Mouse (Mus musculus) limb, embryonic 12.5 days (tissue): ENCODE data around the gene Zdhhc25. TPM values are rescaled to one million over a fixed set of nuclear protein-coding genes. Genes with fewer than 3 reads are reported as not detected.

Experiments used
- ATAC-seq: fragments of 200-750 bp; cut with Nextera tagmentation; 2 replicates; pipeline ENCODE4 v1.8.0; 2017; ENCODE audit warnings: low read depth, moderate TSS enrichment; ENCODE audit not compliant: insufficient number of reproducible peaks, insufficient read depth, low FRiP score, low TSS enrichment
- H3K27ac ChIP-seq: fragments of 300-500 bp; sonication (generic); 2 replicates; pipeline ENCODE4 v1.5.1; 2016; ENCODE audit warnings: mild to moderate bottlenecking, moderate library complexity
- H3K27me3 ChIP-seq: fragments of 300-500 bp; sonication (generic); 2 replicates; pipeline ENCODE4 v1.6.1; 2016; ENCODE audit warnings: mild to moderate bottlenecking, moderate library complexity
- H3K36me3 ChIP-seq: fragments of 300-500 bp; sonication (generic); 2 replicates; pipeline ENCODE4 v1.6.1; 2016; ENCODE audit warnings: mild to moderate bottlenecking, moderate library complexity
- H3K4me1 ChIP-seq: fragments of 300-500 bp; sonication (generic); replicated peaks from 2 replicates; pipeline ENCODE4 v1.6.1; 2016
- H3K4me2 ChIP-seq: fragments of 300-500 bp; sonication (generic); 2 replicates; pipeline ENCODE4 v1.6.1; 2016; ENCODE audit warnings: mild to moderate bottlenecking, moderate library complexity
- H3K4me3 ChIP-seq: fragments of 300-500 bp; sonication (generic); replicated peaks from 2 replicates; pipeline ENCODE4 v1.5.1; 2016; ENCODE audit warnings: mild to moderate bottlenecking
- H3K9ac ChIP-seq: fragments of 300-500 bp; sonication (generic); replicated peaks from 2 replicates; pipeline ENCODE4 v1.6.1; 2016; ENCODE audit warnings: mild to moderate bottlenecking, moderate library complexity
- H3K9me3 ChIP-seq: fragments of 300-500 bp; sonication (generic); 2 replicates; pipeline ENCODE4 v1.6.1; 2016; ENCODE audit warnings: mild to moderate bottlenecking, moderate library complexity
- WGBS: fragments of 180-500 bp; shearing (Covaris S2); methylation state at CpG from one replicate; pipeline ENCODE4 v1.1.7; 2016; 5-methylcytosine and 5-hydroxymethylcytosine counted together
- polyA plus RNA-seq: library from polyadenylated mRNA; unstranded; fragments of >200 nt; fragmentation: Nextera tagmentation; extraction: Ambion mirVana; gene quantifications from 2 replicates; pipeline ENCODE4 v1.2.1, GENCODE M21; 2016

Gene Zdhhc25
- polyA plus RNA-seq, 1 experiment from 2014 or later: not detected

DNA sequence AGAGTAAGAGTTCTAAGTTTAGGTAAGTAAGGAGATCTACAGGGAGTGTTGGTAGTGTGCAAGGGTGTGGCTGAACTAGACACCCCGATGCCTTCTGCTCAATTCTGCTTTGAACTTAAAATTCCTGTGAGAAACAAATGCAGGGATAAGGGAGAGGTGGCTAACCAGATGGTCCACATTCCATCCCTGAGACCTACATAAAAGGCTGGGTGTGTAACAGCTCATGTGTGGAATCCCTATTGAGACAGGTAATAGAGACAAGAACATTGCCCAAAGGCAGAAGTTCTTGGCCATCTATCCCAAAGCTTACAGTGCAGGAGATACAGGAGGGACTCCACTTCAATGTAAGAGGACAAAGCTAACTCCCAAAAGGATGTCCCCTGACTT, 3.6 kb downstream of the Zdhhc25 start:
- Histone ChIP-seq H3K9ac (no peak overlapping the region), H3K4me2 (no peak overlapping the region), H3K36me3 (no peaks in the 10 kb centered on the region), H3K27ac (no peak overlapping the region), H3K9me3 (no peaks in the 10 kb centered on the region), H3K4me1 (no peaks in the 10 kb centered on the region), H3K27me3 (no peaks in the 10 kb centered on the region), H3K4me3 (no peak overlapping the region)
- no peak for ATAC-seq
- 90% methylated on average over 1 of the region's 1 CpGs for WGBS

DNA sequence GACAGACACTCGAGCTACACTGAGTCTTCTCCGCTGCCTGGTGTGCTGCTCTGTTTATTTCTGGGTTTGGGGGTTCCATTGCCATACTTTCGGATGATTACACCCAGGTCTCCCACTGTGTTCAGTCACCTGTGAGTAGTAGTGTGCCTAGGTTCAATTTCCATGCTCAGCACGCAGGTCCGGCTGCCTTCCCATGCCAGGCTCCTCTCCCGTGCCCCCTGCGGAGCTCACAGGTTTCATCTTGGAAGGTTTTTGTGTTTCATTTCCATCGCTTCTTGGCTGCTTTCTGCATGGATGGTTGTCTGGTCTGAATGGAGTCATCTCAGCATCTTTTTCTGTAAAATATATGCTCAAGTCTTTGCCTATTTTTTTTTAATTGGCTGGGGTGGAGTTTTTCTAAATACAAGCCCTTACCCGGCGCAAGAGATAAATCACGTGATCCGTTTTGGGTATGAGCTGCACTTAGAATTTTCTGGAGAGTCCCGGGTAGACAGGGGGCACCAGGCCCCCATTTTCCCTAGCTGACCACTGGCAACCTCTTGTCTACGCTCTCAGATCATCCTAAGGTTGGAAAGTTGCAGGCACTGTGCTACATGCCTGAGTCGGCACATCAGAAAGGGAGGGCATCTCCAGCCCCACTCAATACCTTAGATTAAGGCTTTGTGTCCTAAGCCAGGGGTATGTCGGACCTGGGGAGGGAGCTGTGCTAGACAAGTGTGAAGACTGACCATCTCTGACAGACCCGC, 4.7 kb downstream of the Zdhhc25 start:
- no peak overlapping the region for H3K27ac ChIP-seq

DNA sequence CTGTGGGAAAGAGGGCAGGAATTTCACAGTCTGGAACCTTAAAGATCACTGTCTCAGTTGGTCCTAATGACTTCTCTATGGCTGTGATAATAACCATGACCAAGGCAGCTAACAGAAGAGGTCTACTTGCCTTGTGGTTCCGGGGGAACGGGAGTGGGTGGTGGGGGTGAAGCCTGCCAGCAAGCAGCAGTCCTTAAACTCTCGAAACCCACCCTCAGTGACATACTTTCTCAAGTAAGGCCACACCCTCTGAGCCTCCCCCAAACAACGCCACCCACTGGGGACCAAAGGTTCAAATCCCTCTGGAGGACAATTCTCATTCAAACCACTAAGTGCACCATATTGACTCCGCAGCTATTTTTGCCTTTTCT, 5.3 kb downstream of the Zdhhc25 start:
- Histone ChIP-seq H3K27ac (no peak overlapping the region), H3K9ac (no peak overlapping the region), H3K4me2 (no peak overlapping the region), H3K36me3 (no peaks in the 10 kb centered on the region), H3K4me1 (no peaks in the 10 kb centered on the region), H3K4me3 (no peak overlapping the region), H3K9me3 (no peaks in the 10 kb centered on the region), H3K27me3 (no peaks in the 10 kb centered on the region)
- no peak for ATAC-seq
- 88% methylated on average over 5 of the region's 5 CpGs for WGBS

More for the DNA sequence above, 4.7 kb downstream of the Zdhhc25 start:
- Histone ChIP-seq H3K9ac (no peak overlapping the region), H3K4me2 (no peak overlapping the region), H3K9me3 (no peaks in the 10 kb centered on the region), H3K27me3 (no peaks in the 10 kb centered on the region), H3K4me1 (no peaks in the 10 kb centered on the region), H3K4me3 (no peak overlapping the region), H3K36me3 (no peaks in the 10 kb centered on the region)
- 82% methylated on average over 17 of the region's 17 CpGs for WGBS
- ATAC-seq: no peak

DNA sequence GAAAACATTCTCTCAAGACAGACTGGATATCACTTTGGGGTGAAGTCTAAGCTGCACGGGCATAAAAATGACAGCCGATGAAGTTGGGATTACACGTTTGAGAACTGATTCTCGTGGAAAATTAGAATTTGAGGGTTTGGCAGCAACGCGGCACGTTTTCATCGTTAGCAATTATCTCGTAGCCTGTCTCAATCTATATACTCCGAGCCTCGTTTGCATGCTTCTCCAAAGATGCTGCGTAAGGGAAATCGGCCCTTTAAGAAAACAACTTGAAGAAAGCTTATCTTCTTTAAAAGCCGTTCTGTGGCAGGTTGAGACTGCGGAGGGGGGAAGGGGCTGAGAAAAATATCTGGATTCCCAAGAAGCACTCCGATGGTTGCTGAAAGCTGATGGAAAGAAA, 17.0 kb downstream of the Zdhhc25 start:
- no peaks in the 10 kb centered on the region for H3K36me3 ChIP-seq
- ATAC-seq: no peak
- H3K9ac ChIP-seq: no peak overlapping the region
- H3K27ac ChIP-seq: no peak overlapping the region
- no peak overlapping the region for H3K4me3 ChIP-seq
- WGBS: 86% methylated on average over 16 of the region's 16 CpGs
- H3K9me3 ChIP-seq: no peaks in the 10 kb centered on the region
- H3K4me1 ChIP-seq: peaks cover 4% of the 10 kb centered on the region; the same call in 1 of the 2 replicates
- peaks cover 4% of the 10 kb centered on the region for H3K27me3 ChIP-seq
- no peak overlapping the region for H3K4me2 ChIP-seq

DNA sequence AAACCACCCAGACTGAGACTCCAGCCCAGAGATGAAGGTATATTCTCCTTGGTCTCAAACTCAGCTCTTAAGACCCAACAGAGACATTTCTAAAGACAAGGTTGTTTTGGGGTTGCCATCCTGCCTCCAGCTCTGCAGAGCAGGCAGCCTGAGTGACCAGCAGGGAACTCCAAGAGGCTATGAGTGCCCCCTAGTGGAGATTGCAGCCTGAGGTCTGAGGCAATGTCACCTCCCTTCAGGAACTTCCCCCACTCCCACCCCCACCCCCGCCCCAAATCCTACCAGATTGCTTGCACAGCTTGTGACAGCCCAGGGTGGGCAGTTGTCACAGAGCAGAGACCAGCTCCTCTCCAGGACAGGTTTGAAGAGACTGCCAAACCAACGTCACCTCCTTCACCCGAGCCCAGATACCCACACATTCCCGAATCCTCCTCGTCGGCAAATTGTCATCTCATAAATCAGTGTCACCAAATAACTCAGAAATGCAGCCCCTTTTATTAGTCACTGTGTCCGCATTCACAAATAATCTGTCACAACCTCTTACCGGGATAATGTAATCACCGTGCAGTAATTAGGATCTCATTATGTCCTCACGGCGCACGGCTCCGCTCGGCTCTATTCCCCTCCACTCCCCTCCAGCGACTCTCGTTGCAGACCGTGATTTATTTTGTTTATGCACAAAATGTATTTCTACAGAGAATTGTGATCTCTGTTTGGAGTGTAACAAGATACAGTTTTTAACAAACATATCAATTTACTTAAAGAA, 18.1 kb downstream of the Zdhhc25 start:
- H3K27ac ChIP-seq: no peak overlapping the region
- H3K27me3 ChIP-seq: peaks cover 4% of the 10 kb centered on the region
- no peak overlapping the region for H3K4me3 ChIP-seq
- peaks cover 2% of the 10 kb centered on the region; the same call in 1 of the 2 replicates for H3K4me1 ChIP-seq
- WGBS: 49% methylated on average over 17 of the region's 17 CpGs
- H3K4me2 ChIP-seq: no peak overlapping the region
- no peaks in the 10 kb centered on the region for H3K9me3 ChIP-seq
- H3K9ac ChIP-seq: no peak overlapping the region; the same call in 1 of the 2 replicates
- no peaks in the 10 kb centered on the region for H3K36me3 ChIP-seq
- no peak for ATAC-seq

DNA sequence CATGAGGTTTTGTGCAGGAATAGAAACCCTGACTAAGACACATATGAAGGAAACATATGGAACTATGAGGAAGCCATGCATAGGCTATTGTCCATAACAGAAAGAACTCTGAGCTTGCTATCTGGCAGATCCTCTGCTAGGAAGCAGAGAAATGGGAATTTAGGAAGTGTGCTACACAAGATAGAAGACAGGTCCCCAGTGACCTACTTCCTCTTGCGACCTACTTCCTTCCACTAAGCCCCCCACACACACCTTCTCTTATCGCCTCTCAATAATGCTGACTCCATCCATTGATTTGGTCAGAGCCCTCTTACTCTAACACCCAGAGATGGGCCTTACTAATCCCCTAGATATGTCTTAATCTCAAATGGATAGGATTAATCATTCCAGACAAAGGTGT, 19.9 kb downstream of the Zdhhc25 start:
- Histone ChIP-seq H3K4me3 (no peak overlapping the region), H3K4me2 (no peak overlapping the region), H3K36me3 (no peaks in the 10 kb centered on the region), H3K27me3 (peaks cover 4% of the 10 kb centered on the region), H3K9me3 (no peaks in the 10 kb centered on the region), H3K9ac (no peak overlapping the region), H3K27ac (no peak overlapping the region), H3K4me1 (no peaks in the 10 kb centered on the region)
- no peak for ATAC-seq
- WGBS: 87% methylated on average over 2 of the region's 2 CpGs

DNA sequence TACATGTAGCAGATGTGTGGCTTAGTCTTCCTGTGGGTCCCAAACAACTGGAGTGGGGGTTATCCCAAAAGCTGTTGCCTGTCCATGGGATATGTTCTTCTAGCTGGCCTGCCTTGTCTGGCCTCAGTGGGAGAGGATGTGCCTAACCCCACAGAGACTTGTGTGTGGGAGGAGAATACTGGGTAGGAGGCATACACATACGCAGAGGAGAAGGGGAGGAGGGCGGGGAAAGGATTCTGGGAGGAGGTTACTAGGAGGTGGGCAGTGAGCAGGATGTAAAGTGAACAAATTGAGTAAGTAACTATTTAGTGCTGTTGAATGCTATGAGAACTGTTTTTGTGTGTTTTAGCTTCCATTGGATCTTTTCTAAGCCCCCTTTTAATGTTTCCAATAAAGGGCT, 23.8 kb downstream of the Zdhhc25 start:
- no peaks in the 10 kb centered on the region for H3K27me3 ChIP-seq
- WGBS: 88% methylated on average over 2 of the region's 2 CpGs

DNA sequence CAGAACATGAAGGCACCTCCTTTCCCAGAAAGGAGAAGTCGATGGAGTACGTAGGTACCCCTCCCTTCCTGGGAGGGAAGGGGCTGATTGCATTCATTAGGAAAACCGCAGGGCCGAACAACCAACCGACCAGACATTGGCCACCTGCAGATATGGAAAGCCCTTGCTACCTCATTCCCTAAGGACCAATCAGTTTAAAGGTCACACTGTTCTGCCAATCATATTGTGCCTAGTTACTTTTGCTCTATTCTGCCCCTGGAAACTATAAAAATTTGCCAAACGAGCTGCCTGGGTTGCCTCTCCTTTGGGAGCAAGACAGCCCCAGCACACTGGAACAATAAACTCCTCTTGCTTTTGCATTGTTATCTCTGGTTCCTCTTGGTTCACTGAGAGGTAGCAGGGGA, 24.8 kb downstream of the Zdhhc25 start:
- WGBS: 68% methylated on average over 6 of the region's 6 CpGs
- no peaks in the 10 kb centered on the region for H3K9me3 ChIP-seq
- no peak overlapping the region for H3K9ac ChIP-seq
- H3K4me3 ChIP-seq: no peak overlapping the region
- H3K36me3 ChIP-seq: no peaks in the 10 kb centered on the region
- H3K27ac ChIP-seq: no peak overlapping the region
- H3K27me3 ChIP-seq: no peaks in the 10 kb centered on the region
- ATAC-seq: no peak
- H3K4me1 ChIP-seq: no peaks in the 10 kb centered on the region
- no peak overlapping the region for H3K4me2 ChIP-seq

More for the DNA sequence above, 23.8 kb downstream of the Zdhhc25 start:
- no peaks in the 10 kb centered on the region for H3K4me1 ChIP-seq
- H3K9me3 ChIP-seq: no peaks in the 10 kb centered on the region
- no peak overlapping the region for H3K4me2 ChIP-seq
- H3K36me3 ChIP-seq: no peaks in the 10 kb centered on the region
- no peak overlapping the region for H3K4me3 ChIP-seq
- no peak for ATAC-seq
- no peak overlapping the region for H3K9ac ChIP-seq
- no peak overlapping the region for H3K27ac ChIP-seq

DNA sequence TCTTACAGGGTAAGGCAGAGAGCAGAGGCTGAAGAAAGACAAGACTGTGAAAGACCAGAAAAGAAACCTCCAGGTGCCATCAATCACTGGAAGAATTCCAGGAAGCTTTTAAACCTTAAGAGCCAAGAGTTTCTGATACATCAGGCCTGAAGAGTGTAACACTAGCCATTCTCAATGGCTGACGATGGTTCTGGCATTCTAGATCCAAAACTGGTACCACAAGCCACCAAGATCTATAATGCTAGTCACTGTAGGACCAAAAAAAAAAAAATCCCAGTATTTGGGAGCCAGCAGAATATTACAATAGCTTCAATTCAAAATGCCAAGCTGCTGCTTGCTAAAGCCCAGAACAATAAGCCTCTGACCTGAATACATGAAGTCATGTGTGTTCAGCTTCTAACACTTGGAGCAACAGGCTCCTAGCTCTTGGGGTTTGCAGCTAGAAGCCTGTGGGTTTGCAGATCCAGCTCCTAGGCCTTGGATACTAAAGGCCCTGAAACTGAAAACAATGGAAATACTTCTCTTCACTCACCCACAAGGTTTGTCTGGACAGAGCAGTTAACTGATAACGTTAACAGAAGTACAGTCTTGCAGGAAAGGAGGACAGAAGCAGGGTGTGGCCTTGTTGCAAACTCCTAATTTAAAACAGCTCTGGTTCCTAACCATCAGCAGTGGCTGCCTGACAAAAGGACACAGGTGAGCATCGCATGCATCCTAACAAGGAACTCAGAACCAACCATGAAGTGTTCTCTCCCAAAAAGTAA, 25.4 kb downstream of the Zdhhc25 start:
- Histone ChIP-seq H3K9ac (no peak overlapping the region), H3K36me3 (no peaks in the 10 kb centered on the region), H3K27me3 (no peaks in the 10 kb centered on the region), H3K4me1 (no peaks in the 10 kb centered on the region), H3K27ac (no peak overlapping the region), H3K4me3 (no peak overlapping the region), H3K4me2 (no peak overlapping the region), H3K9me3 (no peaks in the 10 kb centered on the region)
- no peak for ATAC-seq
- WGBS: 81% methylated on average over 3 of the region's 3 CpGs

DNA sequence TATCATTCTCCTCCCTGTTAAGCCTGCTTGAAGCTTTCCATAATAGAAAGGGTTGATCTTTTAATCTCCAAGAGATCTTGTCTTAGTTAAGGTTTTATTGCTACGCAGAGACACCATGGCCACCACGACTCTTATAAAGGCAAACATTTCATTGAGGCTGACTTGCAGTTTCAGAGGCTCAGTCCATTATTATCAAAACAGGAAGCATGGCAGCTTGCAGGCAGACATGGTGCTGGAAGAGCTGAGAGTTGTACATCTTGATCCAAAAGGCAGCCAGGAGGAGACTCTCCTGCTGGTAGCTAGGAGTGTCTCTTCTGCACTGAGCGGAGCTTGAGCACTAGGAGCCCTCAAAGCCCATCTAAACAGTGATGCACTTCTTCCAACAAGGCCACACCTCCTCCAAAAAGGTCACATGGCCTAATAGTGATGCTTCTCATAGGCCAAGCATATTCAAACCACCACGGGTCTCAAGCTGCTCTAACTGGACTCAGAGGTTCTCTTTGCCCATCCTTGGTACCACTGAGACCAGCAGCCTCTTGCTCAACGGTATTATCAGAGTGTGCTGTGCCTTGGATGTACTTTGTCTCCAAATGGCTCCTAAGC, 26.9 kb downstream of the Zdhhc25 start:
- no peak for ATAC-seq
- 80% methylated on average over 5 of the region's 5 CpGs for WGBS
- no peaks in the 10 kb centered on the region for H3K36me3 ChIP-seq
- no peaks in the 10 kb centered on the region for H3K9me3 ChIP-seq
- H3K27ac ChIP-seq: no peak overlapping the region
- no peaks in the 10 kb centered on the region for H3K4me1 ChIP-seq
- no peak overlapping the region for H3K4me2 ChIP-seq
- no peaks in the 10 kb centered on the region for H3K27me3 ChIP-seq
- H3K9ac ChIP-seq: no peak overlapping the region
- no peak overlapping the region for H3K4me3 ChIP-seq

DNA sequence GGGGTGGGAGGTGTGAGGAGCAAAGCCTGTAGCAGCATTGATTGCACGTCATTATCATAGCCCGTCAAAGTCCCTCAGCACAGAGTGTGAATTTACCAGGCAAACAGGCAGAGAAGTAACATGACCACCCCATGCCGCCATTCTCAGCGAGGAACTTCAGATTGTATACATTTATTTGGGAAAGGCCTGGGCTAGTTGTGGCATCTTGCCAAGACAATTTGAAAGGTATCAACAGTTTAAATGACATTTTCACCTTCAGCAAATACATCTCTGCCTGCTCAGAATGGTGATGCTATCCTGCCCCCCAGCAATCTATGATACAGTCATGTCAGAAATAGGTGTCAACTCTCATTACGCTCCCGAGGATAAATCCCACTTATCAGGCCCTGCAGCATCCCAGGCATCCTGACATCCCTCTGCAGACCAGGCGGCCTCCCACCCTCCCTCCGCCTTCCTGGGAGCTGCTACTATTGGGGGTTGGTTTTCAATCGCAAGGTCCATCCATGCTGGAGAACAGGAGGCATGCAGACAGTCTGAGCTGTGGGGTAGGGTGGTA, 28.8 kb downstream of the Zdhhc25 start:
- H3K27ac ChIP-seq: no peak overlapping the region
- H3K4me2 ChIP-seq: no peak overlapping the region
- no peaks in the 10 kb centered on the region for H3K4me1 ChIP-seq
- WGBS: 72% methylated on average over 9 of the region's 9 CpGs
- H3K4me3 ChIP-seq: no peak overlapping the region
- H3K27me3 ChIP-seq: no peaks in the 10 kb centered on the region
- H3K36me3 ChIP-seq: no peaks in the 10 kb centered on the region
- no peaks in the 10 kb centered on the region for H3K9me3 ChIP-seq
- ATAC-seq: no peak
- no peak overlapping the region for H3K9ac ChIP-seq
